Mouse (Mus musculus) midbrain, postnatal 0 days (tissue): Measurements from ENCODE around the gene Mgea5. TPM values are rescaled to one million over a fixed set of nuclear protein-coding genes. Genes with fewer than 3 reads are reported as not detected.

Source experiments
- ATAC-seq: fragments of 200-750 bp; cut with Nextera tagmentation; 2 replicates; pipeline ENCODE4 v1.8.0; 2017; ENCODE audit warnings: moderate number of reproducible peaks, mild to moderate bottlenecking, moderate TSS enrichment, moderate library complexity; ENCODE audit not compliant: low FRiP score
- DNase-seq: peaks from one replicate; pipeline ENCODE4 v3.0.0-alpha.2; 2015; ENCODE audit warnings: low spot score
- H3K27ac ChIP-seq: fragments of 300-500 bp; sonication (generic); 2 replicates; pipeline ENCODE4 v1.5.1; 2014; ENCODE audit warnings: low read depth, mild to moderate bottlenecking, low read length, mixed read lengths
- H3K27me3 ChIP-seq: fragments of 300-500 bp; sonication (generic); 2 replicates; pipeline ENCODE4 v1.6.1; 2014; ENCODE audit warnings: low read length, control low read depth, mixed read lengths; ENCODE audit not compliant: insufficient read depth
- H3K36me3 ChIP-seq: fragments of 300-500 bp; sonication (generic); 2 replicates; pipeline ENCODE4 v1.6.1; 2014; ENCODE audit warnings: low read length, control low read depth, mixed read lengths; ENCODE audit not compliant: insufficient read depth
- H3K4me1 ChIP-seq: fragments of 300-500 bp; sonication (generic); 2 replicates; pipeline ENCODE4 v1.6.1; 2014; ENCODE audit warnings: mild to moderate bottlenecking, control low read depth, antibody characterized with exemption, low read length, mixed read lengths; ENCODE audit not compliant: insufficient read depth
- H3K4me2 ChIP-seq: fragments of 300-500 bp; sonication (generic); 2 replicates; pipeline ENCODE4 v1.6.1; 2014; ENCODE audit warnings: low read depth, mild to moderate bottlenecking, low read length, mixed read lengths; ENCODE audit not compliant: poor library complexity, severe bottlenecking
- H3K4me3 ChIP-seq: fragments of 300-500 bp; sonication (generic); 2 replicates; pipeline ENCODE4 v1.5.1; 2014; ENCODE audit warnings: low read depth, mild to moderate bottlenecking, low read length, moderate library complexity
- H3K9ac ChIP-seq: fragments of 300-500 bp; sonication (generic); replicated peaks from 2 replicates; pipeline ENCODE4 v1.6.1; 2014; ENCODE audit warnings: mild to moderate bottlenecking, low read length, moderate library complexity, mixed read lengths; ENCODE audit not compliant: poor library complexity, severe bottlenecking
- H3K9me3 ChIP-seq: fragments of 300-500 bp; sonication (generic); 2 replicates; pipeline ENCODE4 v1.6.1; 2016; ENCODE audit warnings: low read length, control low read depth
- CTCF ChIP-seq: IDR thresholded peaks from 2 replicates; pipeline ENCODE4 v1.5.1; 2016; ENCODE audit warnings: antibody characterized with exemption, mild to moderate bottlenecking
- WGBS: fragments of 180-500 bp; shearing (Covaris S2); extraction: QIAGEN DNeasy Blood & Tissue Kit; methylation state at CpG from one replicate; pipeline ENCODE4 v1.1.7; 2014; 5-methylcytosine and 5-hydroxymethylcytosine counted together
- polyA plus RNA-seq: library from polyadenylated mRNA; unstranded; fragments of >200 nt; fragmentation: Nextera tagmentation; extraction: Ambion mirVana; gene quantifications from 2 replicates; pipeline ENCODE4 v1.2.1, GENCODE M21; 2015
- total RNA-seq: library from RNA; depleted of rRNA; stranded (reverse); fragments of >200 nt; gene quantifications from 2 replicates; pipeline ENCODE4 v1.2.3, GENCODE M21; 2014

The Mgea5 gene
- total and polyA plus RNA-seq, 2 experiments from 2014 or later: 78.2 to 145 TPM

- Histone ChIP-seq H3K27ac (no peak overlapping the region), H3K9ac (no peak overlapping the region), H3K4me2 (no peak overlapping the region), H3K27me3 (no peaks in the 10 kb centered on the region), H3K4me1 (peaks cover 5% of the 10 kb centered on the region; the same call in 1 of the 2 replicates), H3K36me3 (no peaks in the 10 kb centered on the region), H3K4me3 (no peak overlapping the region), H3K9me3 (no peaks in the 10 kb centered on the region)
- peak; percentile 41; the same call in 1 of the 2 replicates for ATAC-seq
- DNase-seq: peak; percentile 59
- WGBS: 30% methylated on average over 11 of the region's 12 CpGs
- TF ChIP-seq CTCF: peak; percentile 82
These were observed 21.1 kb upstream of the Mgea5 start for GRCm38 (mm10) chr19:45804593-45805368.

- WGBS: 45% methylated on average over 3 of the region's 4 CpGs
- Histone ChIP-seq H3K4me2 (no peak overlapping the region), H3K9ac (no peak overlapping the region), H3K9me3 (no peaks in the 10 kb centered on the region), H3K27me3 (no peaks in the 10 kb centered on the region), H3K27ac (no peak overlapping the region), H3K4me3 (no peak overlapping the region), H3K4me1 (peaks cover 5% of the 10 kb centered on the region; the same call in 1 of the 2 replicates), H3K36me3 (no peaks in the 10 kb centered on the region)
- DNase-seq: no peak
- no peak for ATAC-seq
- no peak for TF ChIP-seq CTCF
These were observed 19.8 kb upstream of the Mgea5 start for GRCm38 (mm10) chr19:45803408-45803807.

GRCm38 (mm10) chr19:45802702-45803101 is 19.1 kb upstream of the Mgea5 start:
- Histone ChIP-seq H3K4me3 (no peak overlapping the region), H3K4me1 (peaks cover 5% of the 10 kb centered on the region; the same call in 1 of the 2 replicates), H3K36me3 (no peaks in the 10 kb centered on the region), H3K9ac (no peak overlapping the region), H3K27me3 (no peaks in the 10 kb centered on the region), H3K9me3 (no peaks in the 10 kb centered on the region), H3K27ac (no peak overlapping the region), H3K4me2 (no peak overlapping the region)
- no peak for TF ChIP-seq CTCF
- 67% methylated on average over 4 of the region's 4 CpGs for WGBS
- no peak for ATAC-seq
- DNase-seq: no peak

- Histone ChIP-seq H3K9ac (no peak overlapping the region), H3K4me1 (no peaks in the 10 kb centered on the region), H3K9me3 (no peaks in the 10 kb centered on the region), H3K4me2 (no peak overlapping the region), H3K36me3 (no peaks in the 10 kb centered on the region), H3K27me3 (no peaks in the 10 kb centered on the region), H3K4me3 (no peak overlapping the region), H3K27ac (no peak overlapping the region)
- DNase-seq (no peak), ATAC-seq (no peak)
- no peak for TF ChIP-seq CTCF
- WGBS: 80% methylated on average over 15 of the region's 15 CpGs
These were observed 13.2 kb upstream of the Mgea5 start for GRCm38 (mm10) chr19:45796879-45797278.

- DNase-seq: no peak
These were observed 12.5 kb upstream of the Mgea5 start for GRCm38 (mm10) chr19:45796061-45796556.

GRCm38 (mm10) chr19:45795406-45795944 is 11.8 kb upstream of the Mgea5 start:
- Histone ChIP-seq H3K4me2 (no peak overlapping the region), H3K9ac (no peak overlapping the region), H3K4me3 (no peak overlapping the region), H3K27ac (no peak overlapping the region), H3K4me1 (no peaks in the 10 kb centered on the region), H3K9me3 (no peaks in the 10 kb centered on the region), H3K36me3 (no peaks in the 10 kb centered on the region), H3K27me3 (no peaks in the 10 kb centered on the region)
- DNase-seq (no peak), ATAC-seq (no peak)
- TF ChIP-seq CTCF: no peak
- WGBS: 40% methylated on average over 15 of the region's 15 CpGs

More at GRCm38 (mm10) chr19:45796061-45796556, 12.5 kb upstream of the Mgea5 start:
- H3K4me2 ChIP-seq: no peak overlapping the region
- TF ChIP-seq CTCF: no peak
- no peaks in the 10 kb centered on the region for H3K36me3 ChIP-seq
- H3K27me3 ChIP-seq: no peaks in the 10 kb centered on the region
- H3K4me3 ChIP-seq: no peak overlapping the region
- no peak for ATAC-seq
- H3K9me3 ChIP-seq: no peaks in the 10 kb centered on the region
- 16% methylated on average over 15 of the region's 15 CpGs for WGBS
- no peaks in the 10 kb centered on the region for H3K4me1 ChIP-seq
- H3K9ac ChIP-seq: no peak overlapping the region
- no peak overlapping the region for H3K27ac ChIP-seq
